Mouse (Mus musculus) forebrain, embryonic 12.5 days (tissue): Measurements from ENCODE around the gene Cercam. TPM values are rescaled to one million over a fixed set of nuclear protein-coding genes. Genes with fewer than 3 reads are reported as not detected.

Experiments
- ATAC-seq: fragments of 200-750 bp; cut with Nextera tagmentation; 2 replicates; pipeline ENCODE4 v1.8.0; 2017; ENCODE audit warnings: moderate TSS enrichment; ENCODE audit not compliant: low FRiP score
- H3K27ac ChIP-seq: fragments of 300-500 bp; sonication (generic); 2 replicates; pipeline ENCODE4 v1.5.1; 2016; ENCODE audit warnings: mild to moderate bottlenecking
- H3K27me3 ChIP-seq: fragments of 300-500 bp; sonication (generic); 2 replicates; pipeline ENCODE4 v1.6.1; 2016; ENCODE audit warnings: mild to moderate bottlenecking
- H3K36me3 ChIP-seq: fragments of 300-500 bp; sonication (generic); replicated peaks from 2 replicates; pipeline ENCODE4 v1.6.1; 2016; ENCODE audit warnings: mild to moderate bottlenecking
- H3K4me1 ChIP-seq: fragments of 300-500 bp; sonication (generic); 2 replicates; pipeline ENCODE4 v1.6.1; 2016
- H3K4me2 ChIP-seq: fragments of 300-500 bp; sonication (generic); 2 replicates; pipeline ENCODE4 v1.6.1; 2016; ENCODE audit warnings: mild to moderate bottlenecking, moderate library complexity
- H3K4me3 ChIP-seq: fragments of 300-500 bp; sonication (generic); replicated peaks from 2 replicates; pipeline ENCODE4 v1.5.1; 2016; ENCODE audit warnings: mild to moderate bottlenecking
- H3K9ac ChIP-seq: fragments of 300-500 bp; sonication (generic); 2 replicates; pipeline ENCODE4 v1.6.1; 2016; ENCODE audit warnings: mild to moderate bottlenecking
- H3K9me3 ChIP-seq: fragments of 300-500 bp; sonication (generic); 2 replicates; pipeline ENCODE4 v1.6.1; 2016
- WGBS: fragments of 180-500 bp; shearing (Covaris S2); methylation state at CpG from one replicate; pipeline ENCODE4 v1.1.7; 2016; 5-methylcytosine and 5-hydroxymethylcytosine counted together
- polyA plus RNA-seq: library from polyadenylated mRNA; unstranded; fragments of >200 nt; fragmentation: Nextera tagmentation; extraction: Ambion mirVana; gene quantifications from 2 replicates; pipeline ENCODE4 v1.2.1, GENCODE M21; 2016

Gene Cercam
- polyA plus RNA-seq, 1 experiment from 2014 or later: 10.1 TPM

DNA sequence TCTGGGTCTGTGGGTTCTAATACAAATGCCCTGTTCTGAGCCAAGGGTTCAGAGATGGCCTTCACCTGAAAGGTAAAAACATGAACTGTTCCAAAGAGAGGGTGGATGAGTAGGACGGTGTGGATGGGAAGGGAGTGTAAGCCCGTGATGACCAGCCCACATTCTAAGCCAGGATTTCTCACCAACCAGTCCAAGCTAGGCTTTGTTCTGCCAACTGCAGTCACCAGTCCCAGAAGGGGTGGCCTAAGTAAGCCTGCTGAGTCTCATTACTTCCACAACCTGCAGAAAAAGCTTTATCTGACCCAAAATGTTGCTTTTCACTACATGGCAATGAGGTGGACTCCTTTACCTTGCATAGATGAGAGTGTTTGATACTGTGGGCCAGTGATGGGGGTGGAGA, 24.8 kb upstream of the Cercam start:
- Histone ChIP-seq H3K9me3 (no peaks in the 10 kb centered on the region), H3K4me3 (no peak overlapping the region), H3K9ac (no peak overlapping the region), H3K36me3 (peaks cover 10% of the 10 kb centered on the region), H3K27me3 (peaks cover 93% of the 10 kb centered on the region), H3K4me1 (peaks cover 66% of the 10 kb centered on the region), H3K4me2 (no peak overlapping the region), H3K27ac (no peak overlapping the region)
- 71% methylated on average over 2 of the region's 2 CpGs for WGBS
- no peak for ATAC-seq

DNA sequence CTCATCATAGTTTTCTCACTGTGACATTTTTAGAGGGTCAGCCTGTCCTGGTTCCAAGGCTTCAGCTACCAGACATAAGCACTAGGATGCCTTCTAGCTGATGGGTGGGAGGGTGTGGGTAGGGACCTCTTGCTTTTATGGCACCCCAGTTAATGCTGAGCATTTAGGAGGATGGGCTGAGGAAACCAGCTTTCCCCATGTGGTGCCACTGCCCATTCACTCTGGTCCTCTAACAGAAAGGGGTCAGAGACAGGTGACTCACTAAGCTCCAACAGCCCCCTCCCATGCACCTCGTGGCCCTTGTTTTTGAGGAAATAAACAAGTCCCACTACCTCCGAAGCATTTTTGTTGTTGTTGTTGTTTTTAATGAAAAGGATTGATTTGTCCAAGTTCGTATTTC, 24.3 kb upstream of the Cercam start:
- Histone ChIP-seq H3K9me3 (no peaks in the 10 kb centered on the region), H3K4me1 (peaks cover 63% of the 10 kb centered on the region), H3K27ac (no peak overlapping the region), H3K4me3 (peak overlapping the region; percentile 51; the same call in 1 of the 2 replicates), H3K4me2 (peak overlapping the region; percentile 83), H3K36me3 (peaks cover 10% of the 10 kb centered on the region), H3K27me3 (peaks cover 95% of the 10 kb centered on the region), H3K9ac (peak overlapping the region; percentile 68; the same call in 1 of the 2 replicates)
- 19% methylated on average over 3 of the region's 3 CpGs for WGBS
- ATAC-seq: no peak

DNA sequence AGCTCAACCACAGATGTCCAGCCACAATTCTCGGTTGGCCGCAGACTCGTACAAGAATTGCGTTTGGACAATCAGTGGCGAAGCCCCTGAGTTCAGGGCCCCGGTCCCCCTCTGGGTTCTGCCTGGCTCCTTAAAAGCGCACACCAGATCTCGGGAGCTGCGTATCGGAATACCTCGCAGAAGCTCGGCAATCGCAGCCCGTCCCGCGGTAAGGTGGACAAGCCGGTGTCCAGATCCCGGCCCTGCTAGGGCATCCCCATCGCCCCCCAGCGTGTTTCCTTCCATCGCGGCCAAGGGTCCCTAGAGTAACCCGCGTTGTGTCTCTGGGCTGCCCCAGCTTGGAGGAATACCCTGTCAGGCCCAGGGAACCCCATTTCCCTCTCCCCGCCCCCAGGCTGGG, 23.3 kb upstream of the Cercam start:
- Histone ChIP-seq H3K9ac (peak overlapping the region; percentile 68), H3K27ac (0 out of 2 replicates have a peak overlapping the region, but pooled peaks have one; percentile 25), H3K27me3 (peaks cover 97% of the 10 kb centered on the region), H3K9me3 (no peaks in the 10 kb centered on the region), H3K36me3 (peaks cover 10% of the 10 kb centered on the region), H3K4me3 (peak overlapping the region; percentile 51), H3K4me1 (peaks cover 59% of the 10 kb centered on the region), H3K4me2 (peak overlapping the region; percentile 83)
- 2% methylated on average over 25 of the region's 25 CpGs for WGBS
- 0 out of 2 replicates have a peak, but pooled peaks have one; percentile 7 for ATAC-seq

DNA sequence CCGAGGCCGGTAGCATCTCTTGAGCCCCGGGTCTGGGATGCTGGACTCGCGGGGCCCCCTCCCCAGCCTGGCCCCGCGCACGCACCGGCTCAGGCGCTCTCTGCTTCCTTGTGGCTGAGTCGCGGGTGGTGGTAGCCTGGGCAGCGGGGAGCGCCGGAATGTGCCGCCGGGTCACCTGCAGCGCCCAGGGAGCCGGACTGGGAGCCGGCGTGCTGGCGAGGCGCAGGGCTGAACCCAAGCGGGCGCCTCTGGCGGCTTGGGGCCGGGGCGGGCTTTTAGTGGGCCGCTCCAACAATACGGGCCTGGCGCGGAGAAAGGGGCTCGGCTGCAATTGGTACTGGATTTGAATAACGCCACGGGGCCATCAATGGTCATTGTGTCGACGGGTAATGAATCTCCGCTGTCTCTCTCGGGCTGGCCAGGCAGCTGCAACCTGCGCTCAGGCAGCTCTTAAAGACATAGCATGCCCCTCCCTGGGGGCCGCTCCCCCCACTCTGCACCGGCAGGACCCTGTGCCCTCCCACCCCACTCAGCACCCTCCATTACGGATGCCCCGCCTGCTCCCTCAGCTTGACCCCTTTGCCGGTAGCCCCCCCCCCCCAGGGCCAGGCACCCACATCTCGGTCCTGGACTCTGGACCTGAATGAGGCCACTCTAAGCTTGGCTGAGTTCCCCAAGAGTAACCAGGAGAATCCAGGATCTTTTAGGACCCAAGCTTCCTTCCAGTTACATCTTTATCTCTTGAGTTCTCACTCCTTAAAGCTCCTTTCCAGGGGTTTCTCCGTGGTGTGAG, 22.7 kb upstream of the Cercam start:
- peak; percentile 71 for ATAC-seq
- Histone ChIP-seq H3K4me2 (peak overlapping the region; percentile 83), H3K27me3 (peaks cover 97% of the 10 kb centered on the region), H3K4me3 (peak overlapping the region; percentile 51), H3K27ac (0 out of 2 replicates have a peak overlapping the region, but pooled peaks have one; percentile 25), H3K9ac (peak overlapping the region; percentile 68), H3K36me3 (peaks cover 10% of the 10 kb centered on the region), H3K9me3 (no peaks in the 10 kb centered on the region), H3K4me1 (peaks cover 53% of the 10 kb centered on the region)
- WGBS: 2% methylated on average over 47 of the region's 47 CpGs

DNA sequence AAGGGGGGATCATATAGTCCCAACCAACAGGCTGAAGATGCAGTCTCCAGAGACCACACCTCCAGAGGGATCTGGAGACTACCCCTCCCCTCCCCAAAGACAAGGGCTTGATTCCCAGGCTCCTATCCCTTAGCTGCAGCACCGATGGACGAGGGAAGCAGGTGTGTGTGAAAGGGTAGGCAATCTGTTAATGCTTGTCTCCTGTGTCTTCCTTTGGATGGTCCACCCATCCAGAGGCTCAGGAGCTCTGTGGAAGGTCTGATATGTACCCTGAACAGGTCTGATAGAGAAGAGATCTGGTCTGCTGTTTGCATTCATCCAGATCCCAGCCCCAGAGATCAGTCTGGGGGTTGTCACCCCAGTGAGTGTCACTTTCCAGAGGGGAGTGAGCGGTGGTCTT, 22.1 kb upstream of the Cercam start:
- H3K36me3 ChIP-seq: peaks cover 9% of the 10 kb centered on the region
- no peak overlapping the region for H3K9ac ChIP-seq
- H3K4me3 ChIP-seq: no peak overlapping the region
- H3K4me1 ChIP-seq: peaks cover 53% of the 10 kb centered on the region
- H3K27ac ChIP-seq: no peak overlapping the region
- H3K27me3 ChIP-seq: peaks cover 100% of the 10 kb centered on the region
- 35% methylated on average over 3 of the region's 3 CpGs for WGBS
- H3K4me2 ChIP-seq: peak overlapping the region; percentile 83; the same call in 1 of the 2 replicates
- H3K9me3 ChIP-seq: no peaks in the 10 kb centered on the region
- no peak for ATAC-seq

DNA sequence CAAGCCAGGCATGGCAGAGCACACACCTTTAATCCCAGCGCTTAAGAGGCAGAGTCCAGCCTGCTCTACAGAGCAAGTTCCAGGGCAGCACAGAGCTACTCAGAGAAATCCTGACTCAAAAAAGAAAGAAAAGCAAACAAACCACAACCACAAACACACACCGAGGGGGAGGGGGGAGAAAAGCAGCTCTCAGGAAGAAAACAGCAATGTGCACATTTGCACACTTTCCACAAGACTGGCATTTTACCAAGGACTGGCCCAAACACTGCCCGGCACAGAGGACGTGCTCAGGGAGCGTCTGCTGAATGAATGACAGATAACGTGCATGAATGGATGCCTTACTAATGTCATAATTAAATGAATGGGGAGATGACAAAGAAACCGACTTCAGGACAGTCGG, 19.9 kb upstream of the Cercam start:
- WGBS: 71% methylated on average over 8 of the region's 8 CpGs

DNA sequence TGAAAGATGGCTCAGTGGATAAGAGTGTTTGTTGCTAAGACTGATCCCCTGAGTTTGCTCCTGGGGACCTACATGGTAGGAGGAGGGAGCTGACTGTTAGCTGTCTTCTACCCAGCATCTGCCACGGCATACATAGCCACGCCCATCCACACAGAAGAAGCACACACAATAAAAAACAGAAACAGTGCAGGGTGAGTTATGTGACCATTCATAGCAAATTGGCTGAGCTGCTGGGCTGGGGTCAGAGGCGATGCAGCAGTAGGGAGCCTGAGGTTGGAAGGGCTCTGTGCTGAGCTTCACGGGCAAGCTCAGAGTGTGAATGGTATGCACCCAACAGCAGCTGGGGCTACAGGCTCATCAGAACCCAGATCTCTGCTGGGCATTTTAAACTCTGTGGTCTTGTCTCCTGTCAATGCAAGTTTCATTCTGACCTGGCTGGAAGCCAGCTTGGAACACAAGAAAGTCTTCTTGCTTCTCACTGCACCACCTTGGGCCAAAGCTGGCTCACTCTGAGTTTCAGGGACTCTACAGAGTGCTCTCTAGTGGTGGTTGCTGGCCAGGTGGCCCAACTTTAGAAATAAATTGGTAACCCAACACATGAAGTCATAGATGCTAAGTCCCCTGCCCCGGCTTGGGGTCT, 19.0 kb upstream of the Cercam start:
- Histone ChIP-seq H3K9ac (no peak overlapping the region), H3K9me3 (no peaks in the 10 kb centered on the region), H3K4me3 (no peak overlapping the region), H3K27ac (0 out of 2 replicates have a peak overlapping the region, but pooled peaks have one; percentile 19), H3K36me3 (no peaks in the 10 kb centered on the region), H3K4me1 (peaks cover 51% of the 10 kb centered on the region), H3K4me2 (no peak overlapping the region), H3K27me3 (peaks cover 93% of the 10 kb centered on the region)
- 62% methylated on average over 5 of the region's 5 CpGs for WGBS
- no peak for ATAC-seq

More for the DNA sequence above, 19.9 kb upstream of the Cercam start:
- Histone ChIP-seq H3K9ac (no peak overlapping the region), H3K27ac (no peak overlapping the region), H3K36me3 (no peaks in the 10 kb centered on the region), H3K4me3 (no peak overlapping the region), H3K4me1 (peaks cover 55% of the 10 kb centered on the region), H3K9me3 (no peaks in the 10 kb centered on the region), H3K4me2 (no peak overlapping the region), H3K27me3 (peaks cover 95% of the 10 kb centered on the region)
- ATAC-seq: no peak

DNA sequence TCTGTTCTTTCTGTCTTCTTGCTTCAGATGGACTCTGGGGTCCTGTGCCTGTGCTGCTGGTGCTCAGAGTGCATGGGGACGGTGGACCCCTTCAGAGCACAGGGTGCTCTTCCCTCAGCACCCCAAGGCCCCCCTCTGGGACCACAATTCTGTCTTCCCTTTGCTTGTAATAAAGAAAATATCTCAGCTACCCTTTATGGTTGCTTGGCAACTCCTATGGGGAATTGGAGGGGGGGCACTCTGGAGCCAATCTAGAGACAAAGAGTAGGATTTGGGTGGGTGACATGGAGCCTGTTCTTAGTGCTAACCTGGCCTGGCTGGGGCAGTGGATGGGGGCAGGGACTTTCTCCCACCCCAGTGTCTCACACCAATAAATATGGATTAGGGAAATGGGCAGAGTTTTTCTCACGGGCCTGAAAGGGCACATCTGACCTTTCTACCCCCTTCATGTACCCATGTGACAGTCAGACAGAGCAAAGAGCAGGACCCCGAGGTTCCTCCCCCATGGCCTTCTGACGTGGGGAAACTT, 15.9 kb upstream of the Cercam start:
- Histone ChIP-seq H3K27ac (no peak overlapping the region), H3K27me3 (peaks cover 92% of the 10 kb centered on the region), H3K4me1 (peaks cover 49% of the 10 kb centered on the region), H3K9ac (peak overlapping the region; percentile 30; the same call in 1 of the 2 replicates), H3K36me3 (no peaks in the 10 kb centered on the region), H3K9me3 (no peaks in the 10 kb centered on the region), H3K4me2 (no peak overlapping the region), H3K4me3 (no peak overlapping the region)
- 35% methylated on average over 4 of the region's 4 CpGs for WGBS
- no peak for ATAC-seq

DNA sequence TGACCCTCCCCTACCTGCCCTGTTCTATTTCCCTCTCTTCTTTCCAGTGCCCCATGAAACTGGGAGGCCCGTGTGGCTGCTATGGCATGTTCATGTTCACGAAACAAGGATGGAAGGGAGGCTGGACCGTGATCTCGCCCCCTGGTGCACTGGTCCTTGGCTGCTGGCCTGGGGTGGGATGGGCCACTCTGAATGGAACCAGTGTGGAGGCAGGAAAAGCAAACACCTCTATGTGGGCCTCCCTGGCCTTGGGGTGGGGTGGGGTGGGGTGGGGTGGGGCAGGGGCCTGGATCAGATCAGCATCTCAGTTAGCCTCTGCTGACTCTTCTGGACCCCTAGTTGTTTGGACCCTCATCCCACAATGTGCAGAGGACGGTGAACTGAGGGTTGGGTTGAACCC, 15.2 kb upstream of the Cercam start:
- Histone ChIP-seq H3K9me3 (no peaks in the 10 kb centered on the region), H3K36me3 (no peaks in the 10 kb centered on the region), H3K4me2 (no peak overlapping the region), H3K4me3 (no peak overlapping the region), H3K4me1 (peaks cover 50% of the 10 kb centered on the region), H3K27me3 (peaks cover 92% of the 10 kb centered on the region), H3K9ac (no peak overlapping the region), H3K27ac (no peak overlapping the region)
- WGBS: 76% methylated on average over 5 of the region's 5 CpGs
- no peak for ATAC-seq

DNA sequence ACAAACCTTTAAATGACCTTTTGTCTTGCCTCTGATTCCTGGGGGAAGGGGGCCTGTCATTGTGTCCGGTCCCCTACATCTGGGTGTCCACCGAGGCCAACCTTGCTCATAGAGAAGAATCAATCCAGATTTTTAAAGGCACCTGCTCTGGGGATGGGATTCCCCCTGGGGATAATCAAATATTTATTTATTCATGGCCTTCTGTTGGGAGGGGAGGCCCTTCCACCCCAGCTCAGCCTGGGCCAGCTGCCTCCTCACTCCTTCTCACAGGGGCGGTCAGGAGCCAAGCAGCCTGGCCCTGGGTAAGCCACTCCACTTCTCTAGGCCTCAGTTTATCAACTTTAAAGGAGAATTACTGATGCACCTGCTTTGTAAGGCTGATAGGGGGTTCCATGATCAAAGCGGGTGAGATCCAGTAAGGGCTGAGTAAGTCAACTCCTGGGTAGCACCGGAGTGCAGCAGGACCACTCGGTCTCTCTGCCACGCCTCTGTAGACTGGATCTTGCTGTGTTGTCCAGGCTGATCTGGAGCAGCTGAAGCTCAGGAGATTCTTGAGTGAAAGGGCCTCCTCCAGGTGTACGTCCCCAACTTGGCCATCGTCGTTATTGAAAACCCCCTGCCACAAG, 13.3 kb upstream of the Cercam start:
- H3K27ac ChIP-seq: no peak overlapping the region

DNA sequence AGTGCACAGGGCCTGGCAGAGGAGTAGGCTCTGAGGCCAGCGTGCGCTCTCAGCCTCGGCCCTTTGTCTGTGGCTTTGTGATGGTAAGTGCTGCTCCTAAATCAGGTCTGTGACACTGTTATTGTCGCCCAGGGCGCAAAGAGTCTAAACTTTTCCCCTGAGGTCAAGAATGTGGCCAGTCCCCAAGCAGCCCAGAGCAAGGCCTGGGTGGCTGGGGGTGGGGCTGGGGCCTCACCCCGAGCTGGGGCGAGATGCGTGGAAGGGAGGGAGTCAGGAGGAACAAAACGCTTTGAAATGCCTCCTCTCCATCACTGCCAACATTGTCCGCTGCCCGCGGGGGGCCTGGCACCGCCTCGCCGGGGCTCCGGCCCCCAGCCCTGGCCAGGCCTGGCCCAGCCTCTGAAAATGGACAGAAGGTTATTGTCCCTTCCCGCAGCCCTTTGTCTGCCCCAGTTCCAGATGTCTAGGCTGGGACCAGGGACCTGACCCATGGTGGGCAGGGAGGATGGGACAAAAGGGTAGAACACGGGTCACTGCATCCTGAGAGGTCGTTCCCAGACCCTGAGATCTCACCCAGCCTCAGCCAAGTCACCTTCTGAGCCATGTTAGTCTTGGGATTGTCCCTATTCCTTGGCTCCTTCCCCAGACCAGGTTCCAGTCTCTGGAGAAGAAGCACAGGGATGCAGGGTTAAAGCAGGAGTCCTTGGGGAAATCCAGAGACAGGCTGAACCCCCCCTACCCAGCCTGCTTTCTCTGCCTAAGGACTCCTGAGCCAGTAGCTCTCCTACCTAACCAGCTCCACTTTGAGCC, 12.3 kb upstream of the Cercam start:
- 5% methylated on average over 19 of the region's 19 CpGs for WGBS
- H3K27ac ChIP-seq: no peak overlapping the region
- H3K4me1 ChIP-seq: peaks cover 45% of the 10 kb centered on the region
- H3K9me3 ChIP-seq: no peaks in the 10 kb centered on the region
- H3K27me3 ChIP-seq: peaks cover 79% of the 10 kb centered on the region
- no peaks in the 10 kb centered on the region for H3K36me3 ChIP-seq
- ATAC-seq: no peak
- no peak overlapping the region for H3K9ac ChIP-seq
- H3K4me2 ChIP-seq: no peak overlapping the region
- H3K4me3 ChIP-seq: no peak overlapping the region

More for the DNA sequence above, 13.3 kb upstream of the Cercam start:
- WGBS: 68% methylated on average over 10 of the region's 10 CpGs
- H3K9me3 ChIP-seq: no peaks in the 10 kb centered on the region
- no peaks in the 10 kb centered on the region for H3K36me3 ChIP-seq
- H3K9ac ChIP-seq: no peak overlapping the region
- peaks cover 45% of the 10 kb centered on the region for H3K4me1 ChIP-seq
- peaks cover 87% of the 10 kb centered on the region for H3K27me3 ChIP-seq
- ATAC-seq: no peak
- H3K4me2 ChIP-seq: no peak overlapping the region
- no peak overlapping the region for H3K4me3 ChIP-seq
